Mouse (Mus musculus) hindbrain, embryonic 11.5 days (tissue): Measurements from ENCODE around the gene Rrp1. TPM values are rescaled to one million over a fixed set of nuclear protein-coding genes. Genes with fewer than 3 reads are reported as not detected.

Experiments
- ATAC-seq: fragments of 200-750 bp; cut with Nextera tagmentation; 2 replicates; pipeline ENCODE4 v1.8.0; 2017; ENCODE audit warnings: mild to moderate bottlenecking, moderate TSS enrichment, moderate library complexity; ENCODE audit not compliant: low FRiP score
- DNase-seq: peaks from one replicate; pipeline ENCODE4 v3.0.0-alpha.2; 2015; ENCODE audit warnings: low spot score
- H3K27ac ChIP-seq: fragments of 300-500 bp; sonication (generic); 2 replicates; pipeline ENCODE4 v1.5.1; 2014; ENCODE audit warnings: mild to moderate bottlenecking, low read depth, low read length
- H3K27me3 ChIP-seq: fragments of 300-500 bp; sonication (generic); 2 replicates; pipeline ENCODE4 v1.6.1; 2014; ENCODE audit warnings: mild to moderate bottlenecking, low read length, moderate library complexity, mixed read lengths; ENCODE audit not compliant: control insufficient read depth, insufficient read depth
- H3K36me3 ChIP-seq: fragments of 300-500 bp; sonication (generic); 2 replicates; pipeline ENCODE4 v1.6.1; 2014; ENCODE audit warnings: mild to moderate bottlenecking, low read length, moderate library complexity, mixed read lengths; ENCODE audit not compliant: control insufficient read depth, insufficient read depth
- H3K4me1 ChIP-seq: fragments of 300-500 bp; sonication (generic); replicated peaks from 2 replicates; pipeline ENCODE4 v1.6.1; 2014; ENCODE audit warnings: low read length, mixed read lengths; ENCODE audit not compliant: control insufficient read depth, insufficient read depth
- H3K4me2 ChIP-seq: fragments of 300-500 bp; sonication (generic); replicated peaks from 2 replicates; pipeline ENCODE4 v1.6.1; 2014; ENCODE audit warnings: mild to moderate bottlenecking, low read depth, low read length
- H3K4me3 ChIP-seq: fragments of 300-500 bp; sonication (generic); 2 replicates; pipeline ENCODE4 v1.5.1; 2014; ENCODE audit warnings: low read depth, low read length
- H3K9ac ChIP-seq: fragments of 300-500 bp; sonication (generic); 2 replicates; pipeline ENCODE4 v1.6.1; 2014; ENCODE audit warnings: low read depth, low read length
- H3K9me3 ChIP-seq: fragments of 300-500 bp; sonication (generic); 2 replicates; pipeline ENCODE4 v1.6.1; 2016; ENCODE audit warnings: low read length; ENCODE audit not compliant: control insufficient read depth
- WGBS: fragments of 180-500 bp; shearing (Covaris S2); extraction: QIAGEN DNeasy Blood & Tissue Kit; methylation state at CpG from one replicate; pipeline ENCODE4 v1.1.7; 2014; 5-methylcytosine and 5-hydroxymethylcytosine counted together
- polyA plus RNA-seq: library from polyadenylated mRNA; unstranded; fragments of >200 nt; fragmentation: Nextera tagmentation; extraction: Ambion mirVana; gene quantifications from 2 replicates; pipeline ENCODE4 v1.2.1, GENCODE M21; 2014

Rrp1 gene
- polyA plus RNA-seq, 1 experiment from 2014 or later = 225 TPM

- no peak for DNase-seq
- no peaks in the 10 kb centered on the region for H3K36me3 ChIP-seq
- no peak overlapping the region for H3K27ac ChIP-seq
- H3K4me3 ChIP-seq = peak overlapping the region; percentile 92
- peak overlapping the region; percentile 97 for H3K9ac ChIP-seq
- ATAC-seq = peak; percentile 41
- H3K9me3 ChIP-seq = no peaks in the 10 kb centered on the region
- 18% methylated on average over 8 of the region's 8 CpGs for WGBS
- peak overlapping the region; percentile 85 for H3K4me2 ChIP-seq
- peaks cover 8% of the 10 kb centered on the region for H3K4me1 ChIP-seq
- H3K27me3 ChIP-seq = no peaks in the 10 kb centered on the region
Observed at GRCm38 (mm10) chr10:78352666-78353030, 60.2 kb downstream of the Rrp1 start.

GRCm38 (mm10) chr10:78351887-78352665, 60.8 kb downstream of the Rrp1 start, which contains the start of gene Agpat3:
Gene Agpat3 (minus strand): TSS chr10:78352489.
- Histone ChIP-seq H3K4me3 (peak within 1 kb of the TSS; percentile 92), H3K4me2 (peak within 1 kb of the TSS; percentile 85), H3K27ac (peak within 1 kb of the TSS; percentile 61; the same call in 1 of the 2 replicates), H3K27me3 (no peaks in the 10 kb centered on the region), H3K36me3 (no peaks in the 10 kb centered on the region), H3K4me1 (peaks cover 8% of the 10 kb centered on the region), H3K9ac (peak within 1 kb of the TSS; percentile 97), H3K9me3 (no peaks in the 10 kb centered on the region)
- DNase-seq = peak; percentile 70
- peak; percentile 85 for ATAC-seq
- under 1% methylated on average over 63 of the region's 113 CpGs for WGBS

- Histone ChIP-seq H3K27ac (peak overlapping the region; percentile 61; the same call in 1 of the 2 replicates), H3K9me3 (no peaks in the 10 kb centered on the region), H3K36me3 (no peaks in the 10 kb centered on the region), H3K4me3 (peak overlapping the region; percentile 92), H3K4me2 (peak overlapping the region; percentile 85), H3K9ac (peak overlapping the region; percentile 97), H3K4me1 (peaks cover 8% of the 10 kb centered on the region), H3K27me3 (no peaks in the 10 kb centered on the region)
- 3% methylated on average over 13 of the region's 13 CpGs for WGBS
- ATAC-seq (no peak), DNase-seq (no peak)
Observed at GRCm38 (mm10) chr10:78351564-78351886, 61.3 kb downstream of the Rrp1 start.

GRCm38 (mm10) chr10:78350796-78351556, 61.9 kb downstream of the Rrp1 start:
- Histone ChIP-seq H3K27me3 (no peaks in the 10 kb centered on the region), H3K4me1 (peaks cover 8% of the 10 kb centered on the region), H3K9ac (peak overlapping the region; percentile 97), H3K4me3 (peak overlapping the region; percentile 92), H3K9me3 (no peaks in the 10 kb centered on the region), H3K27ac (no peak overlapping the region), H3K4me2 (peak overlapping the region; percentile 85), H3K36me3 (no peaks in the 10 kb centered on the region)
- peak; percentile 3 for DNase-seq
- 31% methylated on average over 6 of the region's 6 CpGs for WGBS
- ATAC-seq = no peak

Other genes with a start within 250 kb of the Rrp1 start
- gene D10Jhu81e, start 243.3 kb downstream of the Rrp1 start, polyA plus RNA-seq = 13.6 and 17.6 TPM in 2 replicates
- 14.1 and 18.7 TPM in 2 replicates for gene Pwp2, start 227.9 kb downstream of the Rrp1 start, polyA plus RNA-seq
- gene Trappc10, start 168.4 kb downstream of the Rrp1 start, polyA plus RNA-seq = 17.7 and 21.2 TPM in 2 replicates
- gene Agpat3, start 60.6 kb downstream of the Rrp1 start, polyA plus RNA-seq = 44.1 and 46.0 TPM in 2 replicates
- 115 and 117 TPM in 2 replicates for gene Cstb, start 12.6 kb upstream of the Rrp1 start, polyA plus RNA-seq
- gene Pdxk, start 51.9 kb upstream of the Rrp1 start, polyA plus RNA-seq = 6.8 TPM in 2 replicates
- gene Olfr1358, start 104.4 kb upstream of the Rrp1 start, polyA plus RNA-seq = 0.15 TPM in 1 of 2 replicates, not detected in the other
- gene Ilvbl, start 161.3 kb upstream of the Rrp1 start, polyA plus RNA-seq = 27.5 and 31.2 TPM in 2 replicates
- gene Syde1, start 178.9 kb upstream of the Rrp1 start, polyA plus RNA-seq = 10.0 and 11.9 TPM in 2 replicates
- gene Olfr1357, start 205.0 kb upstream of the Rrp1 start, polyA plus RNA-seq = not detected in 2 replicates